Mouse (Mus musculus): ENCODE data around the gene Foxj3. TPM values are rescaled to one million over a fixed set of nuclear protein-coding genes. Genes with fewer than 3 reads are reported as not detected.

The Foxj3 gene
- total and polyA plus RNA-seq, 3 experiments: 13.4 to 33.9 (median 15.3) TPM

DNA sequence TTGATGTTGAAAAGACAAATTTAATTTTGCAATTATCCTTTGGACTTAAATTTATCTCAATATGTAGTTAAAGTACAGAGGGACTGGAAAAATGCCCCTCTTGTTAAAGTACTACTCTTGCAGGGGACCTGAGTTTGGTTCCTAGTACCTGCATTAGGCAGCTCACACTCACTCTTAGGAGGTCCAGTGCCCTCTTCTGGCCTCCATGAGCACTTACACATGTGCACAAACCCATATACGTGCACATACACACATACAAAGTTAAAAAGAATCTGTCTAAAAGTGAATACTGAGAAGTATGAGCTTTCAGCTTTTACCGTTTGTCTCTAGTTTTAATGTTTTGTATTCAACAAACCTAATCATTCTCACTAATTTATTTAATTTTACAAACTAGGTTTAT lies 51.2 kb downstream of the Foxj3 start:
- Histone ChIP-seq H3K36me3 (replicated peaks in 1 of 2; ENCODE audit: control insufficient read depth in 1 of 2, insufficient read depth in 1 of 2, low read length in 1 of 2) (peaks cover 17 to 51% of the 10 kb centered on the region in 2 experiments), H3K4me2 (ENCODE audit: insufficient read depth, low read depth, poor library complexity, severe bottlenecking) (no peak overlapping the region), H3K4me3 (replicated peaks in 1 of 3; ENCODE audit: low read depth in 2 of 3, low read length in 2 of 3, poor library complexity in 1 of 3) (no peak overlapping the region), H3K4me1 (ENCODE audit: control insufficient read depth in 1 of 2, insufficient read depth in 2 of 2) (peaks cover 0 to 6% of the 10 kb centered on the region in 2 experiments; a peak in 1 of 4 replicates), H3K79me2 (replicated peaks; ENCODE audit: control insufficient read depth, extremely low read depth, insufficient read depth, poor library complexity, severe bottlenecking) (peaks cover 11% of the 10 kb centered on the region; the same call in 1 of the 2 replicates), H3K9ac (ENCODE audit: insufficient read depth, low read depth) (no peak overlapping the region), H3K27ac (ENCODE audit: insufficient read depth, low read depth) (no peak overlapping the region), H3K27me3 (replicated peaks) (no peaks in the 10 kb centered on the region), H3K9me3 (replicated peaks; ENCODE audit: low read length) (no peaks in the 10 kb centered on the region)
- in situ Hi-C loops (cut with MboI; ENCODE audit: low pct_ligation_motif_present, low pct_unique_long_range_greater_than_20kb, low sequenced_read_pairs) (no loop called here), dilution Hi-C loops (cut with MboI; ENCODE audit: extremely low pct_ligation_motif_present, extremely low pct_unique_long_range_greater_than_20kb, low sequenced_read_pairs) (no loop called here)
- TF ChIP-seq CTCF (conservative IDR thresholded peaks at IDR 0.05 in 1 of 2, IDR thresholded peaks at IDR 0.05 in 1 of 2; ENCODE audit: low read depth in 2 of 2, low read length in 2 of 2): 0 out of 4 replicates have a peak, but pooled peaks of 1 of the 2 experiments have one; percentile 1
- TF ChIP-seq MAX (IDR thresholded peaks at IDR 0.05; ENCODE audit: low read length): no peak
- no peak for DNase-seq (ENCODE audit: extremely low read depth)

DNA sequence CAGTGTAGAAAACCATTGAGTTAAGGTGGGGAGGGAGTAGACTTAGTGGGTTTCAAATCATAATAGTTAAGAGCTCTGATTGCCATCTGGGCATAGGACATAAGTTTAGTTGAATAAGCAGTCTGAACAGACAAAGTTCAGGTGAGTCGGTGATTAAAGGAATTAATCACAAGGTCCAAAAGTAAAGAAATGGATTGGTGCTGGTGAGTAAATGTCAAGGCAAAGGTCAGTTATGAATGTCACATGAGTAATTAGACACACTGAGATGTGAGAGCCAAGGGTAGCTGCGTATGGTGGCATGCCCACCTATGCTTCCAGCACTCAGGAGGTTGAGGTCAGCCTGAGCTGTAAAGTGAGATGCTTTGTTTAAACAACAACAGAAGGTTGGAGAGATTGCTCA lies 52.6 kb downstream of the Foxj3 start:
- no peak overlapping the region for H3K9ac ChIP-seq (ENCODE audit: insufficient read depth, low read depth)
- peaks cover 8% of the 10 kb centered on the region; the same call in 1 of the 2 replicates for H3K79me2 ChIP-seq (replicated peaks; ENCODE audit: control insufficient read depth, extremely low read depth, insufficient read depth, poor library complexity, severe bottlenecking)
- dilution Hi-C loops (cut with MboI; ENCODE audit: extremely low pct_ligation_motif_present, extremely low pct_unique_long_range_greater_than_20kb, low sequenced_read_pairs): no loop called here
- H3K4me1 ChIP-seq (ENCODE audit: control insufficient read depth in 1 of 2, insufficient read depth in 2 of 2): peaks cover 2 to 17% of the 10 kb centered on the region in 2 experiments; a peak in 2 of 4 replicates
- in situ Hi-C loops (cut with MboI; ENCODE audit: low pct_ligation_motif_present, low pct_unique_long_range_greater_than_20kb, low sequenced_read_pairs): no loop called here
- no peak overlapping the region for H3K4me2 ChIP-seq (ENCODE audit: insufficient read depth, low read depth, poor library complexity, severe bottlenecking)
- H3K9me3 ChIP-seq (replicated peaks; ENCODE audit: low read length): no peaks in the 10 kb centered on the region
- peaks cover 14 to 42% of the 10 kb centered on the region in 2 experiments for H3K36me3 ChIP-seq (replicated peaks in 1 of 2; ENCODE audit: control insufficient read depth in 1 of 2, insufficient read depth in 1 of 2, low read length in 1 of 2)
- no peak for TF ChIP-seq BHLHE40 (IDR thresholded peaks at IDR 0.05; ENCODE audit: low read depth, low read length)
- no peak for TF ChIP-seq ETS1 (conservative IDR thresholded peaks at IDR 0.05; ENCODE audit: low read depth, low read length)
- no peak for TF ChIP-seq ZNF384 (IDR thresholded peaks at IDR 0.05; ENCODE audit: low read depth, low read length)
- TF ChIP-seq SIN3A (IDR thresholded peaks at IDR 0.05; ENCODE audit: low read length): no peak
- TF ChIP-seq USF2 (conservative IDR thresholded peaks at IDR 0.05; ENCODE audit: low read depth, low read length): no peak
- no peak for TF ChIP-seq NELFE (IDR thresholded peaks at IDR 0.05; ENCODE audit: low read depth, low read length)
- TF ChIP-seq SMC3 (IDR thresholded peaks at IDR 0.05; ENCODE audit: low read depth, low read length): no peak
- DNase-seq (ENCODE audit: extremely low read depth): no peak
- no peak overlapping the region for H3K27ac ChIP-seq (ENCODE audit: insufficient read depth, low read depth)
- H3K27me3 ChIP-seq (replicated peaks): no peaks in the 10 kb centered on the region
- no peak overlapping the region for H3K4me3 ChIP-seq (replicated peaks in 1 of 3; ENCODE audit: low read depth in 2 of 3, low read length in 2 of 3, poor library complexity in 1 of 3)

DNA sequence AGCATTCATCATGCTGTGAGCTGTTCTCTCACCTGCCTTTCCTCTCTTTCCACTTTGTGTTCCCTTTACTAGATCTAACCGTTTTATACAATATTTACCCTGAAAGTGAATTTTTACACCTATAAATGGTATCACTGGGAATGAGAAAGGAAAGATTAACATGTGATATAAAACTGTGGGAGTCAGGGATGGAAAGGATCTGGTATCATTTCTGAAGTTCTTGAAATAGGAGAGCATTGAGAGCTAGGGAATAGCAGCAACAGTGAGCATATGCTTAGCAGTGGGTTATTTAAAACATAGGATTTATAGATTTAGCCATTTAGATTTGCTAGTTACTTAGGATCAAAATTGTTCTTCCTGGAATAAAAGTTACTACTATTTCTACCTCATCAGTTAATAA lies 53.2 kb downstream of the Foxj3 start:
- no peak for TF ChIP-seq MEF2A (IDR thresholded peaks at IDR 0.05; ENCODE audit: borderline replicate concordance, low read depth, low read length)
- in situ Hi-C loops (cut with MboI; ENCODE audit: low pct_ligation_motif_present, low pct_unique_long_range_greater_than_20kb, low sequenced_read_pairs): no loop called here
- Histone ChIP-seq H3K4me3 (replicated peaks in 1 of 3; ENCODE audit: low read depth in 2 of 3, low read length in 2 of 3, poor library complexity in 1 of 3) (no peak overlapping the region), H3K9me3 (replicated peaks; ENCODE audit: low read length) (no peaks in the 10 kb centered on the region), H3K79me2 (replicated peaks; ENCODE audit: control insufficient read depth, extremely low read depth, insufficient read depth, poor library complexity, severe bottlenecking) (peaks cover 6% of the 10 kb centered on the region; the same call in 1 of the 2 replicates), H3K9ac (ENCODE audit: insufficient read depth, low read depth) (no peak overlapping the region), H3K36me3 (replicated peaks in 1 of 2; ENCODE audit: control insufficient read depth in 1 of 2, insufficient read depth in 1 of 2, low read length in 1 of 2) (peaks cover 12 to 37% of the 10 kb centered on the region in 2 experiments), H3K27ac (ENCODE audit: insufficient read depth, low read depth) (no peak overlapping the region), H3K4me2 (ENCODE audit: insufficient read depth, low read depth, poor library complexity, severe bottlenecking) (no peak overlapping the region), H3K27me3 (replicated peaks) (no peaks in the 10 kb centered on the region), H3K4me1 (ENCODE audit: control insufficient read depth in 1 of 2, insufficient read depth in 2 of 2) (peaks cover 2 to 23% of the 10 kb centered on the region in 2 experiments; a peak in 2 of 4 replicates)
- DNase-seq (ENCODE audit: extremely low read depth): no peak
- dilution Hi-C loops (cut with MboI; ENCODE audit: extremely low pct_ligation_motif_present, extremely low pct_unique_long_range_greater_than_20kb, low sequenced_read_pairs): no loop called here

Measured in CH12.LX (cell line).